In genomic region chr6:89286700-89287428, GRCm38 (mm10) we compare ENCODE assay signal across 9 mouse cellular contexts.
DNase-seq lines count a peak whose midpoint lies in the region; ATAC-seq lines count a peak whose summit lies in the region.
"Had no signal": no experiment of that assay in that cellular context is flagged by ENCODE, and none has a peak within 500 bp of the region (broad histone marks: within the 10 kb centered on the region; RNA-seq: fewer than 3 reads in every experiment).

No protein-coding gene starts in this region.

- H3K27ac ChIP-seq in heart, embryonic 16.5 days (ENCODE audit: low read length) = no peak overlapping the region
- H3K27ac ChIP-seq in embryonic facial prominence, embryonic 10.5 days (replicated peaks) = peak overlapping the region; percentile 32; the same call in 1 of the 2 replicates
- H3K27ac ChIP-seq in intestine, embryonic 15.5 days = no peak overlapping the region
- no peak overlapping the region; the same call in 1 of the 2 replicates for H3K27ac ChIP-seq in midbrain, embryonic 11.5 days (ENCODE audit: low read depth, low read length)
- H3K27ac ChIP-seq in stomach, embryonic 16.5 days (ENCODE audit: low read length) = no peak overlapping the region
- H3K27ac ChIP-seq: liver, embryonic 14.5 days had no signal

- no peaks in the 10 kb centered on the region for H3K4me1 ChIP-seq in heart, embryonic 16.5 days (ENCODE audit: control insufficient read depth, insufficient read depth, low read length)
- H3K4me1 ChIP-seq in embryonic facial prominence, embryonic 10.5 days = peaks cover 40% of the 10 kb centered on the region
- peaks cover 6% of the 10 kb centered on the region; the same call in 1 of the 2 replicates for H3K4me1 ChIP-seq in intestine, embryonic 15.5 days (replicated peaks)
- H3K4me1 ChIP-seq in midbrain, embryonic 11.5 days (ENCODE audit: control insufficient read depth, insufficient read depth, low read length) = peaks cover 16% of the 10 kb centered on the region
- peaks cover under 1% of the 10 kb centered on the region; the same call in 1 of the 2 replicates for H3K4me1 ChIP-seq in stomach, embryonic 16.5 days (ENCODE audit: control insufficient read depth, insufficient read depth, low read length)

- WGBS in heart, embryonic 16.5 days = 55% methylated on average over 6 of the region's 6 CpGs
- 51% methylated on average over 6 of the region's 6 CpGs for WGBS in embryonic facial prominence, embryonic 10.5 days
- WGBS in intestine, embryonic 15.5 days = 38% methylated on average over 6 of the region's 6 CpGs
- 55% methylated on average over 6 of the region's 6 CpGs for WGBS in midbrain, embryonic 11.5 days
- WGBS in stomach, embryonic 16.5 days = 43% methylated on average over 6 of the region's 6 CpGs

- ATAC-seq in heart, embryonic 16.5 days (replicated peaks; ENCODE audit: extremely low read depth, insufficient read depth, low FRiP score) = peak; percentile 33; the same call in 1 of the 2 replicates
- ATAC-seq in intestine, embryonic 15.5 days = peak; percentile 84
- peak; percentile 84 for ATAC-seq in midbrain, embryonic 11.5 days (ENCODE audit: low FRiP score)
- ATAC-seq in stomach, embryonic 16.5 days (ENCODE audit: insufficient read depth, low FRiP score) = peak; percentile 63; the same call in 1 of the 2 replicates

- H3K36me3 ChIP-seq in heart, embryonic 16.5 days (ENCODE audit: control insufficient read depth, insufficient read depth) = no peaks in the 10 kb centered on the region
- H3K36me3 ChIP-seq in embryonic facial prominence, embryonic 10.5 days (replicated peaks) = no peaks in the 10 kb centered on the region
- H3K36me3 ChIP-seq in intestine, embryonic 15.5 days = no peaks in the 10 kb centered on the region
- H3K36me3 ChIP-seq in midbrain, embryonic 11.5 days (ENCODE audit: control insufficient read depth, insufficient read depth, low read length) = no peaks in the 10 kb centered on the region
- H3K36me3 ChIP-seq in stomach, embryonic 16.5 days (ENCODE audit: control insufficient read depth, insufficient read depth, low read length) = no peaks in the 10 kb centered on the region

- H3K4me2 ChIP-seq in heart, embryonic 16.5 days (ENCODE audit: low read depth, low read length) = no peak overlapping the region
- no peak overlapping the region for H3K4me2 ChIP-seq in intestine, embryonic 15.5 days (replicated peaks)
- H3K4me2 ChIP-seq in midbrain, embryonic 11.5 days = no peak overlapping the region
- no peak overlapping the region for H3K4me2 ChIP-seq in stomach, embryonic 16.5 days (ENCODE audit: low read depth, low read length)

- no peak for DNase-seq in heart, postnatal 25 days (ENCODE audit: low spot score)
- DNase-seq in R1 (ENCODE audit: low read depth, low spot score) = peak; percentile 96
- DNase-seq in embryonic facial prominence, embryonic 10.5 days (ENCODE audit: low spot score) = peak; percentile 58
- DNase-seq in midbrain, embryonic 11.5 days (ENCODE audit: low spot score, missing footprints) = peak; percentile 96
- no peak for DNase-seq in layer of hippocampus, postnatal 36 days

- intact Hi-C loops in heart, postnatal 25 days (cut with DNase I) = no loop called here

- no peak overlapping the region for H3K4me3 ChIP-seq in heart, embryonic 16.5 days (ENCODE audit: low read length)
- H3K4me3 ChIP-seq in embryonic facial prominence, embryonic 10.5 days = no peak overlapping the region
- H3K4me3 ChIP-seq in intestine, embryonic 15.5 days (replicated peaks) = no peak overlapping the region
- H3K4me3 ChIP-seq in midbrain, embryonic 11.5 days (ENCODE audit: low read depth, low read length) = no peak overlapping the region
- H3K4me3 ChIP-seq in stomach, embryonic 16.5 days (replicated peaks; ENCODE audit: low read length) = no peak overlapping the region

- H3K9me3 ChIP-seq in heart, embryonic 16.5 days (replicated peaks; ENCODE audit: control insufficient read depth, low read length) = peaks cover 4% of the 10 kb centered on the region
- H3K9me3 ChIP-seq in embryonic facial prominence, embryonic 10.5 days = peaks cover 5% of the 10 kb centered on the region; the same call in 1 of the 2 replicates
- no peaks in the 10 kb centered on the region for H3K9me3 ChIP-seq in intestine, embryonic 15.5 days
- H3K9me3 ChIP-seq in midbrain, embryonic 11.5 days (ENCODE audit: control insufficient read depth, low read length) = peaks cover 4% of the 10 kb centered on the region; the same call in 1 of the 2 replicates
- 0 out of 2 replicates have a peak, but pooled peaks cover 4% of the 10 kb centered on the region for H3K9me3 ChIP-seq in stomach, embryonic 16.5 days (replicated peaks; ENCODE audit: control insufficient read depth, low read length)

- H3K9ac ChIP-seq in heart, embryonic 16.5 days (ENCODE audit: low read length) = no peak overlapping the region
- H3K9ac ChIP-seq in intestine, embryonic 15.5 days = no peak overlapping the region
- H3K9ac ChIP-seq in midbrain, embryonic 11.5 days (ENCODE audit: low read length) = no peak overlapping the region
- no peak overlapping the region for H3K9ac ChIP-seq in stomach, embryonic 16.5 days (ENCODE audit: low read length)
- H3K9ac ChIP-seq: liver, embryonic 14.5 days had no signal

- no peaks in the 10 kb centered on the region for H3K27me3 ChIP-seq in heart, embryonic 16.5 days (ENCODE audit: control insufficient read depth, insufficient read depth, low read length)
- H3K27me3 ChIP-seq in embryonic facial prominence, embryonic 10.5 days (replicated peaks; ENCODE audit: low read depth, poor library complexity, severe bottlenecking) = peaks cover 5% of the 10 kb centered on the region; the same call in 1 of the 2 replicates
- no peaks in the 10 kb centered on the region for H3K27me3 ChIP-seq in intestine, embryonic 15.5 days (replicated peaks)
- H3K27me3 ChIP-seq in midbrain, embryonic 11.5 days (ENCODE audit: control insufficient read depth, insufficient read depth, low read length) = no peaks in the 10 kb centered on the region
- H3K27me3 ChIP-seq in stomach, embryonic 16.5 days (ENCODE audit: control insufficient read depth, insufficient read depth, low read length) = no peaks in the 10 kb centered on the region

Comparison
In these comparisons a context has a peak if more than half of its experiments do, and no peak if none do; other contexts are left out.
1. ATAC-seq: peak in every context shown above with its lines; median percentile 84 in intestine, embryonic 15.5 days; 84 in midbrain, embryonic 11.5 days; 63 in stomach, embryonic 16.5 days; 33 in heart, embryonic 16.5 days.
2. DNase-seq: peak in R1 (single experiment), embryonic facial prominence, embryonic 10.5 days (single experiment) and midbrain, embryonic 11.5 days (single experiment); none in heart, postnatal 25 days (single experiment) and layer of hippocampus, postnatal 36 days (0 of 2).